Mouse (Mus musculus) kidney, embryonic 16.5 days (tissue): Measurements from ENCODE around the gene Kcnh6. TPM values are rescaled to one million over a fixed set of nuclear protein-coding genes. Genes with fewer than 3 reads are reported as not detected.
A peak's percentile ranks its signal among the peaks of the same experiment; 100 is the strongest.

ENCODE experiments used
- ATAC-seq: fragments of 200-750 bp; cut with Nextera tagmentation; 2 replicates; pipeline ENCODE4 v1.8.0; 2017; ENCODE audit warnings: moderate TSS enrichment; ENCODE audit not compliant: low FRiP score, low TSS enrichment
- H3K27ac ChIP-seq: fragments of 300-500 bp; sonication (generic); 2 replicates; pipeline ENCODE4 v1.5.1; 2014; ENCODE audit warnings: low read length
- H3K27me3 ChIP-seq: fragments of 300-500 bp; sonication (generic); 2 replicates; pipeline ENCODE4 v1.6.1; 2014; ENCODE audit warnings: low read length, control low read depth, mixed read lengths; ENCODE audit not compliant: insufficient read depth
- H3K36me3 ChIP-seq: fragments of 300-500 bp; sonication (generic); 2 replicates; pipeline ENCODE4 v1.6.1; 2014; ENCODE audit warnings: low read length, control low read depth, mixed read lengths; ENCODE audit not compliant: insufficient read depth
- H3K4me1 ChIP-seq: fragments of 300-500 bp; sonication (generic); 2 replicates; pipeline ENCODE4 v1.6.1; 2014; ENCODE audit warnings: low read length, control low read depth, mixed read lengths; ENCODE audit not compliant: insufficient read depth
- H3K4me2 ChIP-seq: fragments of 300-500 bp; sonication (generic); replicated peaks from 2 replicates; pipeline ENCODE4 v1.6.1; 2014; ENCODE audit warnings: low read depth, low read length
- H3K4me3 ChIP-seq: fragments of 300-500 bp; sonication (generic); 2 replicates; pipeline ENCODE4 v1.5.1; 2014; ENCODE audit warnings: mild to moderate bottlenecking, low read length
- H3K9ac ChIP-seq: fragments of 300-500 bp; sonication (generic); replicated peaks from 2 replicates; pipeline ENCODE4 v1.6.1; 2014; ENCODE audit warnings: low read length
- H3K9me3 ChIP-seq: fragments of 300-500 bp; sonication (generic); 2 replicates; pipeline ENCODE4 v1.6.1; 2016; ENCODE audit warnings: low read length, control low read depth
- WGBS: fragments of 180-500 bp; shearing (Covaris S2); extraction: QIAGEN DNeasy Blood & Tissue Kit; methylation state at CpG from one replicate; pipeline ENCODE4 v1.1.7; 2014; 5-methylcytosine and 5-hydroxymethylcytosine counted together
- polyA plus RNA-seq: library from polyadenylated mRNA; unstranded; fragments of >200 nt; fragmentation: Nextera tagmentation; extraction: Ambion mirVana; gene quantifications from 2 replicates; pipeline ENCODE4 v1.2.1, GENCODE M21; 2015

Gene Kcnh6
- polyA plus RNA-seq, 1 experiment from 2014 or later = 0.25 TPM

GRCm38 (mm10) chr11:106004576-106004975 is 3.3 kb upstream of the Kcnh6 start:
- H3K4me3 ChIP-seq = no peak overlapping the region
- no peak overlapping the region for H3K9ac ChIP-seq
- H3K4me1 ChIP-seq = no peaks in the 10 kb centered on the region
- H3K9me3 ChIP-seq = no peaks in the 10 kb centered on the region
- no peak overlapping the region for H3K27ac ChIP-seq
- no peak overlapping the region for H3K4me2 ChIP-seq
- 93% methylated on average over 1 of the region's 1 CpGs for WGBS
- H3K36me3 ChIP-seq = no peaks in the 10 kb centered on the region
- 0 out of 2 replicates have a peak, but pooled peaks cover 5% of the 10 kb centered on the region for H3K27me3 ChIP-seq
- no peak for ATAC-seq

- WGBS = 53% methylated on average over 5 of the region's 5 CpGs
- peaks cover 5% of the 10 kb centered on the region; the same call in 1 of the 2 replicates for H3K27me3 ChIP-seq
- no peaks in the 10 kb centered on the region for H3K4me1 ChIP-seq
- H3K9me3 ChIP-seq = no peaks in the 10 kb centered on the region
- no peaks in the 10 kb centered on the region for H3K36me3 ChIP-seq
- peak; percentile 86 for ATAC-seq
- 0 out of 2 replicates have a peak overlapping the region, but pooled peaks have one; percentile 14 for H3K27ac ChIP-seq
- H3K4me3 ChIP-seq = no peak overlapping the region
- no peak overlapping the region for H3K9ac ChIP-seq
- H3K4me2 ChIP-seq = no peak overlapping the region
Observed at GRCm38 (mm10) chr11:106005970-106006369, 2.0 kb upstream of the Kcnh6 start.

GRCm38 (mm10) chr11:106012711-106013110 is 4.8 kb downstream of the Kcnh6 start:
- H3K36me3 ChIP-seq = no peaks in the 10 kb centered on the region
- no peak overlapping the region for H3K4me3 ChIP-seq
- no peak overlapping the region for H3K27ac ChIP-seq
- peaks cover 5% of the 10 kb centered on the region; the same call in 1 of the 2 replicates for H3K27me3 ChIP-seq
- no peak overlapping the region for H3K4me2 ChIP-seq
- WGBS = 33% methylated on average over 7 of the region's 7 CpGs
- ATAC-seq = no peak
- no peaks in the 10 kb centered on the region for H3K4me1 ChIP-seq
- H3K9me3 ChIP-seq = no peaks in the 10 kb centered on the region
- H3K9ac ChIP-seq = no peak overlapping the region

GRCm38 (mm10) chr11:106013556-106014225 is 5.8 kb downstream of the Kcnh6 start:
- ATAC-seq = no peak
- 68% methylated on average over 11 of the region's 11 CpGs for WGBS
- no peak overlapping the region for H3K4me2 ChIP-seq

DNA sequence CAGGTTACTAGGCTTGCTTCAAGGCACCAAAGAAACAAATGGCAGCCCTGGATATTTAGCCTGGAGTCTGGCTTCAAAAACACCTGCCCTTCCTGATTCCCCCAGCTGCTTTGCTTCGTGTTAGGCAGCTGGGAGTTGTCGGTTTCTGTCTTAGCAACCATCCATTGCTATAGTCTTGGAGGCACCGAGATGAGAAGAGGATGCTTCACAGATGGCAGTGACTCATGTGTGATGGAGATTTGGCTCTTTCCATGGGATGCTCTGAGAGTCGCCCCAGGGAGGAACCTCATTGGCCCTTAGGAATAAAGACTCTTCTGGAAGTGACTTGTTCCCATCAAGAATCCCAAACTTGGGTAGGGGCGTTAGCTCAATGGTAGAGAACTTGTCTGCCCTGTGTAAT is 8.5 kb downstream of the Kcnh6 start:
- Histone ChIP-seq H3K9me3 (no peaks in the 10 kb centered on the region), H3K36me3 (no peaks in the 10 kb centered on the region), H3K4me2 (no peak overlapping the region), H3K27ac (no peak overlapping the region), H3K27me3 (peaks cover 12% of the 10 kb centered on the region), H3K4me1 (peaks cover 9% of the 10 kb centered on the region), H3K4me3 (no peak overlapping the region), H3K9ac (no peak overlapping the region)
- ATAC-seq = no peak
- 73% methylated on average over 5 of the region's 5 CpGs for WGBS

More at GRCm38 (mm10) chr11:106013556-106014225, 5.8 kb downstream of the Kcnh6 start:
- H3K4me3 ChIP-seq = no peak overlapping the region
- no peaks in the 10 kb centered on the region for H3K9me3 ChIP-seq
- no peak overlapping the region for H3K9ac ChIP-seq
- no peaks in the 10 kb centered on the region for H3K36me3 ChIP-seq
- no peak overlapping the region for H3K27ac ChIP-seq
- no peaks in the 10 kb centered on the region for H3K4me1 ChIP-seq
- H3K27me3 ChIP-seq = peaks cover 1% of the 10 kb centered on the region; the same call in 1 of the 2 replicates

GRCm38 (mm10) chr11:106020051-106020763 is 12.3 kb downstream of the Kcnh6 start:
- Histone ChIP-seq H3K36me3 (no peaks in the 10 kb centered on the region), H3K9me3 (no peaks in the 10 kb centered on the region), H3K9ac (peak overlapping the region; percentile 47), H3K4me2 (peak overlapping the region; percentile 66), H3K27me3 (peaks cover 12% of the 10 kb centered on the region), H3K27ac (no peak overlapping the region), H3K4me1 (peaks cover 9% of the 10 kb centered on the region), H3K4me3 (peak overlapping the region; percentile 38)
- WGBS = under 1% methylated on average over 50 of the region's 50 CpGs
- ATAC-seq = peak; percentile 63; the same call in 1 of the 2 replicates

GRCm38 (mm10) chr11:106025774-106026173 is 17.9 kb downstream of the Kcnh6 start:
- no peaks in the 10 kb centered on the region for H3K4me1 ChIP-seq
- H3K9ac ChIP-seq = no peak overlapping the region
- ATAC-seq = no peak
- no peak overlapping the region for H3K4me2 ChIP-seq
- H3K36me3 ChIP-seq = no peaks in the 10 kb centered on the region
- H3K4me3 ChIP-seq = no peak overlapping the region
- peaks cover 3% of the 10 kb centered on the region; the same call in 1 of the 2 replicates for H3K27me3 ChIP-seq
- H3K9me3 ChIP-seq = no peaks in the 10 kb centered on the region
- WGBS = 85% methylated on average over 3 of the region's 3 CpGs
- H3K27ac ChIP-seq = no peak overlapping the region

- no peaks in the 10 kb centered on the region for H3K9me3 ChIP-seq
- no peaks in the 10 kb centered on the region for H3K4me1 ChIP-seq
- H3K27ac ChIP-seq = no peak overlapping the region
- 0 out of 2 replicates have a peak, but pooled peaks have one; percentile 57 for ATAC-seq
- H3K4me3 ChIP-seq = no peak overlapping the region
- no peak overlapping the region for H3K4me2 ChIP-seq
- WGBS = 32% methylated on average over 10 of the region's 11 CpGs
- H3K36me3 ChIP-seq = no peaks in the 10 kb centered on the region
- no peak overlapping the region for H3K9ac ChIP-seq
- no peaks in the 10 kb centered on the region; the same call in 1 of the 2 replicates for H3K27me3 ChIP-seq
Observed at GRCm38 (mm10) chr11:106026465-106027151, 18.7 kb downstream of the Kcnh6 start.

DNA sequence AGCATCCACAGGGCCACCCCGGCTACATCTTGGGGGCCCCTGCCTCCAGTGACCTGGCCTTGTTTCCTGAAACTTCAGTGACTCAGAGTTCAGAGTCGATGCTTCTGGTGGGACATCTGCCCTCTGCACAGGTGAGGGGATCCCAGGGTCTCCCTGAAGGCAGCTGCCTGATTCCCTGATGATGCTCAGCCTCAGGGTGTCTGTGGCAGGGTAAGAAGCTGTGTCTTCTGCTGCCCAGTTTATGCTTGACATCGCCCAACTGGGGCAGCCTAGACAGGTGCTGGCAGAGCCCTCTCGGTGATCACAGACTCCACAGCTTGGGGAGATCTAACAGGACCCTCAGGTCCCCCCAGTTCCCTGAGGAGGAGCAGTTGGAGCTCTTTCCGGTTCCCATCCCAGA is 19.7 kb downstream of the Kcnh6 start:
- Histone ChIP-seq H3K36me3 (no peaks in the 10 kb centered on the region), H3K9me3 (no peaks in the 10 kb centered on the region), H3K9ac (no peak overlapping the region), H3K27me3 (no peaks in the 10 kb centered on the region), H3K4me2 (no peak overlapping the region), H3K4me3 (no peak overlapping the region), H3K4me1 (no peaks in the 10 kb centered on the region), H3K27ac (no peak overlapping the region)
- 93% methylated on average over 5 of the region's 5 CpGs for WGBS
- peak; percentile 27; the same call in 1 of the 2 replicates for ATAC-seq
